Mouse (Mus musculus): ENCODE data around the gene Cd3e.

- no peak for TF ChIP-seq POLR2A (IDR thresholded peaks at IDR 0.05; ENCODE audit: borderline replicate concordance, extremely low read depth, low read depth, low read length)
- TF ChIP-seq CTCF (IDR thresholded peaks at IDR 0.05; ENCODE audit: insufficient read depth, low read length): no peak
Measured at GRCm38 (mm10) chr9:45039499-45039898, 30.1 kb upstream of the Cd3e start, which contains the start of gene Mpzl2.
